Mouse (Mus musculus): Measurements from ENCODE around the gene Pygl. TPM values are rescaled to one million over a fixed set of nuclear protein-coding genes. Genes with fewer than 3 reads are reported as not detected.
A peak's percentile ranks its signal among the peaks of the same experiment; 100 is the strongest.
"Not testable (repeated sequence)": the region's sequence is repeated elsewhere in the genome, so short reads cannot be mapped to it uniquely, and the experiment has no call there.

The Pygl gene
- total RNA-seq, 2 experiments from 2014 or later = 3.2 to 5.4 TPM

- DNase-seq (ENCODE audit: low spot score in 2 of 2) = no peak
These were observed 70.2 kb downstream of the Pygl start for GRCm38 (mm10) chr12:70161057-70161456.

DNA sequence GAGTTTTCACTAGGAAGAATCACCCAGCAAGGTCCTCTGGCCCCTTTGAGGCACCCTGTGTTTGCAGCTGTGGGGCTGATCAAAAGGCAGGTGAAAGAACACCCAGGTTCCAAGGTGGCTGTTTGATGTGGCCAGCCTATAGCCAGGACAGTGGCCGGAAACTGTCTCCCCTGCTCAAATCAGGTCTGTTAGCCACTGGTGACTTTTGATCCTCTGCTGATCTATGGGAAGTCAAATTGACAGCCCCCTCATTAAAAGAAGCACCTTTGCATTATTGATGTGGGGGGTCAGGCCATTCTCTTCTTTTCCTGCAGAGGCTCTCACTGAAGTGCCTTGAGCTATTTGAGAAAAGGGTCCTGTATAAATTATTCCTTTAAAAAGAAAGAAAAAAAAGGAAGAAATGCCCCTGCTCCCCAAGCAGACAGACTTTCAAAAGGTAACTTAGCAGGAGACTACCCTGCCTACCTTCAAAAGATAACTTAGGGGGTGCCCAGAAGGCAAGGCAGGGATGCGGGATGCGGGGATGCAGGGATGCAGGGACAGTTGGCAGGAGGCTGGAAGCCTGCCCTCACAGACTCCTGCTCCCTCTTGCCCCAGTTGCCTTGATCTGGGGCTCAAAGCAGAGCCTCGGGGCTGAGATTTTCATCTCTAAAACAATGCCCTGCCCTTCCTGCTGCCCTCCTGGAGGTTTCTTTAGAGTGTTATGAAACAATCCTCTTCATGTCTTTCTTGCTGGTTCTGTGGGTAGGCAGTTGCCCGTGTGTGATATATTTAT is 73.8 kb downstream of the Pygl start:
- DNase-seq (ENCODE audit: low spot score in 2 of 2) = no peak

DNA sequence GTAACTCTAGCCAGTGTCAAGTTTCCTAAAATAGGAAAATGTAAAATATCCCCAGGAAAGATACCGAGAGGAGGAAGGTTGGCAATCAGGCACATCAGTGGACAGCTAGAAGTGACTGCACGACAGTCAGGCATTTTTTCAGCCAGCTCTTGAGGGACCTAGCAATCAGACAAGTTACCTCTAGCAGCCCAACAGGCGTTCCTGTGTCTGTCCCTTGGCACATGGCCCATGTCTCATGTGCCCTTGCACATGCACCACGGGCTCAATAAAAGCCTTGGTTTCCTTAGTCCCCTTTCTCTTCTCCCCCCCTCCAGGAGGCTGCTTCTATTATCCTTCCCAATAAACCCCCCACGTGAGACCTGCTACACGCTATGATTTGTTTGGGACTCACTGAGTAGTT is 75.1 kb downstream of the Pygl start:
- no peak for DNase-seq (ENCODE audit: low spot score in 2 of 2)

GRCm38 (mm10) chr12:70153842-70154241 is 77.4 kb downstream of the Pygl start, which contains the start of gene Abhd12b:
Abhd12b (plus strand) TSS chr12:70154142.
- DNase-seq (ENCODE audit: low spot score in 2 of 2) = no peak

- DNase-seq (ENCODE audit: low spot score in 2 of 2) = no peak
These were observed 82.5 kb downstream of the Pygl start for GRCm38 (mm10) chr12:70148631-70149265.

DNA sequence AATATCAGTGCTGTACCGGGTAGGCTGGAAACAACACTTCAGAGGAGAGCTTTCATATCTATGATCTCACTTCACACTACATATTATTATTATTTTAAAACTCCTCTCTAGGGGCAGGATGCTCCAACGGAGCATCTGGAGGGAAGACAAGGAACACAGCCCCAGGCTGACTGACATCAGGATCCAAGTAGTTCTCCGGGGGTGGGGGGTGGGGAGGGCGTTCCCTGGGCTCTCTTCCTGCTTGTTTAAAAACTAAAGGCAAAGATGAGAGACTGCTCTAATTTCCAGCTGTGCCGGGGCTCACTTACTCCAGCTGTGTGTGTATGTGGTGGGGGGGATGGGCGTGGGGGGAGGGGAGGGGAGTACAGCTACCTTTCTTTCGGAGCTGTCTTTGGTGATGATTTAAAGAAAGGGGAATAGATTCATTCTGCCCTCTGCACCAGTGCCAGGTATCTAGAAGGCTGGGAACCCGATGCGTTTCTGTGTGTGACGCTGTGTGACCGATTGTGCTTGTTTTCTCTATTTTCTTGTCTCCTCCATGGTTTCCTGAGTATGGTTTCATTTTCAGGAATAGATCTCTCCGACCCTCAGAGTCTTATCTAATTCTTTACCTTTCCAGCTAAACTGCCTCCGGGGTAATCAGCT is 83.2 kb downstream of the Pygl start:
- no peak for DNase-seq (ENCODE audit: low spot score in 2 of 2)

- DNase-seq (ENCODE audit: low spot score in 2 of 2) = no peak
These were observed 85.7 kb downstream of the Pygl start for GRCm38 (mm10) chr12:70145586-70145985.

DNA sequence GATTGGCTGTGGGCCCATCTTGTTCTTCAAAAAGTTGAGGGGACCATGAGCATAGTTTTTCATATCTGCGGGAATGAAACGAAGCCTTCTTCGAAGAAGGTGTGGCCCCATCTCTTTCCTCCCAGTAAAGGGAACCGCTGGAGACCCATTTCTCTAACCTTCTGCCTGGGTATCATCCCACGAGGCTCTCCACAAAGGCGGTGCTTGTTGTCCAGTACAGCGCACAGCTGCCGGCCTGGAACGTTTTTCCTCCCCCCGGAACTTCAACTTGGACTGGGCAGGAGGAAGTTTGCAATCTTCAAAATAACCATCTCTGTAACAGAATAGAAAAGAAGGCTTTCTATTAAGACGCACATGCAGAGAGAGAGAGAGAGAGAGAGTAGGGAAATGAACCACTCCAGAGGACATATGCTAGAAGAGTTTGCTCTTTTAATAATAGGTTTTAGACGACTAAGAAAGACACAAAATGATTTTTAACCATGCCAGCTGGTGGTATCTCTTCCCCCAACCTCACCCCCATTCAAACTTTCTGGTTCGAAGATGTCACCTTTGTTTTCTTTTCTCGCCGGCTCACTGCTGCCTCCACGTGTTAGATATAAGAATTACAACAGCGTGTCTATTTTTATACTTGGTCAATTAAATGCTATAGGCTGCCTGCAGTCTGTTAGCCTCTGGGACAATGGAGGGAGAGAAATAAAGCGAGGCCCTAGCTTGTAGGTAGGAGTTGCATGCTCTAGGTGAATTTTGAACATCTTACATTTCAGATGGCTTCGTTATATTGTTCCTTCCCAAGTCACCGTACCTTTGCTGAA is 86.4 kb downstream of the Pygl start:
- peak; percentile 53 to 81 for DNase-seq (ENCODE audit: low spot score in 2 of 2)

DNA sequence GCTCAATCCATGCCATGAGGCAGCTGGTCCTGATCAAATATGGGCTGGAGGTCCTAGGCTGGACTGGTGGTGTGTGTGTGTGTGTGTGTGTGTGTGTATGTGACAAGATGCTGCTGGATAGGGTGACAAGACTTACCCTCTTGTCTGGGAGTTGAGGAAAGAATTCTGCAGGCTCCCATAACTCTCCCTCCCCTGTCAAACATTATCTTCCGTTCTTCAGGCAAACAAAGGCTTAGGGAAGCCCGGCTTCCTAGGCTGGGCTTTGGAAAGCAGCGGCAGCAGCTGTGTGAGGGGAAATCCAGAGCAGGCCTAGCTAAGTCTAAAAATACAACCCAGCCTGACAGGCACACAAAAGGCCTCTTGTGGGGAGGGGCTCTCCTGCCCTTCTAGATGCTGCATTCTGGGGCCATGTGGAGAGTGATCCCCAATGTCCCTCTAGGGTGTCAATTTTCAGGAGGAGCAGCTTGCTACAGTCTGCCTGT is 87.1 kb downstream of the Pygl start:
- not testable (repeated sequence) for DNase-seq (ENCODE audit: low spot score in 2 of 2)

- no peak for DNase-seq (ENCODE audit: low spot score in 2 of 2)
These were observed 90.2 kb downstream of the Pygl start for GRCm38 (mm10) chr12:70140993-70141576.

Other genes starting within 250 kb of the Pygl start
- 10 to 100 TPM; 16.9 to 19.6 TPM for gene Sav1, start 244.5 kb downstream of the Pygl start, total RNA-seq (2021)
- gene Nin, start 117.8 kb downstream of the Pygl start, total RNA-seq (2021) = 10 to 100 TPM; 55.1 to 55.9 TPM
- gene Abhd12b, start 77.3 kb downstream of the Pygl start, total RNA-seq (2021) = not detected
- 100 to 1,000 TPM; 321 to 358 TPM for gene Trim9, start 116.1 kb upstream of the Pygl start, total RNA-seq (2021)
- gene Tmx1, start 221.6 kb upstream of the Pygl start, total RNA-seq (2021) = 10 to 100 TPM; 35.4 to 36.1 TPM